Mouse (Mus musculus) ES-E14 (cell line): ENCODE measurements at regions not wholly inside any gene's neighbourhood (a gene's known extent, or its start where the extent isn't known, plus 50 kb on each side); places are given as distances from the start of the nearest gene placed in this dataset.

Source experiments
- CHD2 ChIP-seq: IDR thresholded peaks from 2 replicates; pipeline ENCODE4 v1.6.1; 2014; ENCODE audit warnings: mild to moderate bottlenecking, low read depth, low read length, inconsistent platforms
- HCFC1 ChIP-seq: IDR thresholded peaks from 2 replicates; pipeline ENCODE4 v1.6.1; 2012; ENCODE audit warnings: low read length, inconsistent platforms, borderline replicate concordance; ENCODE audit not compliant: insufficient read depth

DNA sequence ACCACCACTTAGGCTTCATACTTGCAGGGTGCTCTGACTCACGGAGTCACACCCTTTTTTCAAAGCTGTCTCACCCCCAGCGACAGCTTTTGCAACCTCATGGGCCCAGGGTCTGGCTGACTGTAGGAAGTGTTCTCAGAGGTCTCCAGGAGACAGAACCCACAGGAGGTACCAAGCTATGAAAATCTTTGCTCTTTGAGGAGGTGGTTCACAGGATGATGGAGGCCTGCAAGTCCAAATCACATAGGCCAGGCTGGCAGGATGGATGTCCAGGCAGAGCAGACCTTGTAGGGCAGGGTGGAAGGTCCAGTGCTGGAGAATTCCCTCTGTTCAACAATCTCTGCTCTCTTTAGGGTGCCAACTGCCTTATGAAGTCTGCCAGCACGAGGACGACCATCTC lies 289.2 kb downstream of the Foxo1 start:
- TF ChIP-seq CHD2 = no peak
- TF ChIP-seq HCFC1 = no peak
